Mouse (Mus musculus) bone marrow macrophage, adult 2 months (primary cell): ENCODE results near the gene Nr1d1.

ENCODE experiments used
- CTCF ChIP-seq: IDR thresholded peaks from 2 replicates; pipeline ENCODE4 v1.5.1; 2012; ENCODE audit warnings: low read depth, mild to moderate bottlenecking, low read length, moderate library complexity
- POLR2A ChIP-seq: IDR thresholded peaks from 2 replicates; pipeline ENCODE4 v1.6.1; 2012; ENCODE audit warnings: mild to moderate bottlenecking, low read depth, low read length, borderline replicate concordance

DNA sequence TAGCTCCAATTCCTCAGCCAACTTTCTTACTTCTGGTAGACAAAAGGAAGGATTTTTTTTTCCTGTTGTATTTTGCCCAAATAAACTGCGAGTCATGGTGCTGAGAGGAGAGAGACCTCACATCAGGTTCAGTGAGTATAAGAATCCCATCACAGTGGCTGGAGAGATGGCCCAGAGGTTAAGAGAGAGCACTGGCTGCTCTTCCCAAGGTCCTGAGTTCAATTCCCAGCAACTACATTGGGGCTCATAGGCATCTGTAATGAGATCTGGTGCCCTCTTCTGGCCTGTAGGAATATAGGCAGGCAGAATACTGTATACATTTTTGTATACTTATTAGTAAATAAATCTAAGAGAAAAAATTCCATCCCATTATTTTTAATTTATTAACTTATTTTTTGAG is 12.6 kb upstream of the Nr1d1 start:
- 0 out of 2 replicates have a peak, but pooled peaks have one; percentile 6 for TF ChIP-seq CTCF
- no peak for TF ChIP-seq POLR2A
